Mouse (Mus musculus): ENCODE data around the gene Fgfr2.

DNA sequence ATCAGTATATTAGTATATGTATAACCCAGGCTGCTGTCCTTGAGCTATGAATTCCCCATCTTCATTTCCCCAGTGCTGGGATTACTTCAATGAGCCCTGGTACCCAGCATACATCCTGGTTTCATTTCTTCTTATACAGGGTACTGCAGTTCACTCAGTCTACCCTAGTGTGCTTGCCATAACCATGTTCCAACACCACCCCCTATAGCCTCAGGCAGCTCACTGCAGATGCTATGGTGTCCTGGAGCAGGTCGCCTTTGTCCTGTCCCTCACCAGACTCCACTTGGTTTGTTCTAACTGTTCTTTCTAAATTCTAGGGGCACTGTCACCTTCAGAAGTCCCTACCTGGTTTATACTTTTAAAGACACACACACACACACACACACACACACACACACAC lies 2080.5 kb downstream of the Fgfr2 start:
- no peak; the same call in 1 of the 2 replicates for TF ChIP-seq CTCF (IDR thresholded peaks at IDR 0.05; ENCODE audit: control insufficient read depth, insufficient read depth, insufficient replicate concordance, low read depth, low read length)
- no peak for TF ChIP-seq POLR2A (IDR thresholded peaks at IDR 0.05; ENCODE audit: control insufficient read depth, low read depth, low read length)
